Mouse (Mus musculus): ENCODE data around the gene Xrn1.
"Not testable (repeated sequence)": the region's sequence is repeated elsewhere in the genome, so short reads cannot be mapped to it uniquely, and the experiment has no call there.

Xrn1 gene

GRCm38 (mm10) chr9:95954585-95955461 lies at the start of gene Xrn1:
Xrn1 (plus strand) TSS chr9:95954760.
- DNase-seq (ENCODE audit: low read depth) = peak; percentile 94

- no peak for DNase-seq (ENCODE audit: low read depth)
Observed at GRCm38 (mm10) chr9:95932855-95933254, 21.7 kb upstream of the Xrn1 start.

- DNase-seq (ENCODE audit: low read depth) = no peak
Observed at GRCm38 (mm10) chr9:95953658-95954057, 902 bp upstream of the Xrn1 start.

GRCm38 (mm10) chr9:95954226-95954584 lies 355 bp upstream of the Xrn1 start:
- no peak for DNase-seq (ENCODE audit: low read depth)

GRCm38 (mm10) chr9:95957611-95958010 lies 3.1 kb downstream of the Xrn1 start:
- DNase-seq (ENCODE audit: low read depth) = no peak

- no peak for DNase-seq (ENCODE audit: low read depth)
Observed at GRCm38 (mm10) chr9:95958041-95958730, 3.6 kb downstream of the Xrn1 start.

GRCm38 (mm10) chr9:95958731-95959105 lies 4.2 kb downstream of the Xrn1 start:
- not testable (repeated sequence) for DNase-seq (ENCODE audit: low read depth)

- no peak for DNase-seq (ENCODE audit: low read depth)
Observed at GRCm38 (mm10) chr9:95959246-95959645, 4.7 kb downstream of the Xrn1 start.

- DNase-seq (ENCODE audit: low read depth) = no peak
Observed at GRCm38 (mm10) chr9:95959732-95960428, 5.3 kb downstream of the Xrn1 start.

GRCm38 (mm10) chr9:95961058-95961457 lies 6.5 kb downstream of the Xrn1 start:
- DNase-seq (ENCODE audit: low read depth) = no peak

- DNase-seq (ENCODE audit: low read depth) = no peak
Observed at GRCm38 (mm10) chr9:95964037-95964436, 9.5 kb downstream of the Xrn1 start.

- no peak for DNase-seq (ENCODE audit: low read depth)
Observed at GRCm38 (mm10) chr9:95978279-95978678, 23.7 kb downstream of the Xrn1 start.

GRCm38 (mm10) chr9:95979896-95980295 lies 25.3 kb downstream of the Xrn1 start:
- no peak for DNase-seq (ENCODE audit: low read depth)

- DNase-seq (ENCODE audit: low read depth) = no peak
Observed at GRCm38 (mm10) chr9:95992255-95992654, 37.7 kb downstream of the Xrn1 start.

GRCm38 (mm10) chr9:96004455-96004854 lies 49.9 kb downstream of the Xrn1 start:
- DNase-seq (ENCODE audit: low read depth) = no peak

- no peak for DNase-seq (ENCODE audit: low read depth)
Observed at GRCm38 (mm10) chr9:96010664-96011063, 56.1 kb downstream of the Xrn1 start.

- DNase-seq (ENCODE audit: low read depth) = no peak
Observed at GRCm38 (mm10) chr9:96023921-96024320, 69.4 kb downstream of the Xrn1 start.

GRCm38 (mm10) chr9:96027913-96028312 lies 73.4 kb downstream of the Xrn1 start:
- DNase-seq (ENCODE audit: low read depth) = no peak

GRCm38 (mm10) chr9:96028818-96029217 lies 74.3 kb downstream of the Xrn1 start:
- DNase-seq (ENCODE audit: low read depth) = peak; percentile 46

GRCm38 (mm10) chr9:96029886-96030285 lies 75.3 kb downstream of the Xrn1 start:
- DNase-seq (ENCODE audit: low read depth) = no peak

- no peak for DNase-seq (ENCODE audit: low read depth)
Observed at GRCm38 (mm10) chr9:96035371-96036086, 81.0 kb downstream of the Xrn1 start.

GRCm38 (mm10) chr9:96044214-96044613 lies 89.7 kb downstream of the Xrn1 start:
- DNase-seq (ENCODE audit: low read depth) = no peak
